19 mouse cellular contexts compared by ENCODE assay signal in the genomic region with DNA sequence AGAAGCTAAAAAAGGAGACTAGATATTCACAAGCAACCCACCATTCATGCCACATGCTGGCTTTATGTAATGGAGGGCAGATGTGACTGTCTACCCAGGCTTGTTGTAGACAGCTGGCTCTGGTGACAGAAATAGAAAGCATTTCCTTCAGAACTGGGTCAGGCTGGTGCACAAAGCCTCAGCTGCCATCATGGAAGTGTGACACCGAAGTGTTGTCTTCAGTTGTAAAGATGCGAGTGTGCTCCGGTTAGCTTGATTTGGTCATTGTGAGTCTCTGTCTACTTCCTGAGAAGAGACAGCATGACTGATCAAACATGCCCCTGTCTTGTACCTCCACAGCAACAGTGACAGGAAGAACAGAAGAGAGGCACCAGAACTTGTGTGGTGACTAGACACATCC.
DNase-seq lines count a peak whose midpoint lies in the region; ATAC-seq and TF ChIP-seq lines count a peak whose summit lies in the region.
"Had no signal": no experiment of that assay in that cellular context is flagged by ENCODE, and none has a peak within 500 bp of the region (broad histone marks: within the 10 kb centered on the region; RNA-seq: fewer than 3 reads in every experiment).

No protein-coding gene starts in this region.

- TF ChIP-seq CTCF in olfactory bulb, adult 2 months (IDR thresholded peaks at IDR 0.05; ENCODE audit: insufficient read depth, low read depth, low read length) = no peak

- H3K4me1 ChIP-seq in olfactory bulb, adult 2 months (ENCODE audit: control insufficient read depth, insufficient read depth, low read length) = peaks cover 2% of the 10 kb centered on the region; the same call in 1 of the 2 replicates
- H3K4me1 ChIP-seq: hindbrain, embryonic 13.5 days had no signal

- no peak overlapping the region for H3K4me3 ChIP-seq in olfactory bulb, adult 2 months (ENCODE audit: insufficient read depth, low read depth, low read length)
- H3K4me3 ChIP-seq: embryonic facial prominence, embryonic 12.5 days; gastrocnemius, adult 2 months; hindbrain, embryonic 13.5 days had no signal

- 76% methylated on average over 3 of the region's 3 CpGs for WGBS in olfactory bulb, adult 2 months

- peak; percentile 20 for DNase-seq in retina, postnatal 1 day
- no peak for DNase-seq in retina, embryonic 14.5 days (ENCODE audit: low spot score)
- DNase-seq in left cerebral cortex, adult 9 months (ENCODE audit: low spot score in 2 of 2) = peak; percentile 69 to 74
- DNase-seq in thymus, postnatal 25 days = peak; percentile 65
- DNase-seq in adrenal gland, postnatal 4 days (ENCODE audit: low spot score in 2 of 2) = no peak
- no peak for DNase-seq in cerebellum, adult 11 months
- DNase-seq: cerebellum, adult 11-12 months; cerebellum, postnatal 36 days; gastrocnemius, adult 2 months; heart, adult 18-20 months; kidney, postnatal 36 days; lung, embryonic 14.5 days; midbrain, embryonic 14.5 days had no signal

- no peak for TF ChIP-seq POLR2A in olfactory bulb, adult 2 months (IDR thresholded peaks at IDR 0.05; ENCODE audit: insufficient read depth, low read depth, low read length)

- ATAC-seq in cerebellum, adult (ENCODE audit: insufficient number of reproducible peaks, low FRiP score, low TSS enrichment) = no peak
- ATAC-seq: intestine, embryonic 16.5 days had no signal

- peak overlapping the region; percentile 43; the same call in 1 of the 2 replicates for H3K27ac ChIP-seq in olfactory bulb, adult 2 months (ENCODE audit: insufficient read depth, low read depth, low read length)
- H3K27ac ChIP-seq: embryonic facial prominence, embryonic 12.5 days; gastrocnemius, adult 2 months; hindbrain, embryonic 13.5 days; macrophage had no signal

Comparison
In these comparisons a context has a peak if more than half of its experiments do, and no peak if none do; other contexts are left out.
1. DNase-seq: peak in retina, postnatal 1 day (single experiment), left cerebral cortex, adult 9 months (2 of 2) and thymus, postnatal 25 days (single experiment); none in retina, embryonic 14.5 days (single experiment), adrenal gland, postnatal 4 days (0 of 2) and cerebellum, adult 11 months (single experiment).